In the genomic region with DNA sequence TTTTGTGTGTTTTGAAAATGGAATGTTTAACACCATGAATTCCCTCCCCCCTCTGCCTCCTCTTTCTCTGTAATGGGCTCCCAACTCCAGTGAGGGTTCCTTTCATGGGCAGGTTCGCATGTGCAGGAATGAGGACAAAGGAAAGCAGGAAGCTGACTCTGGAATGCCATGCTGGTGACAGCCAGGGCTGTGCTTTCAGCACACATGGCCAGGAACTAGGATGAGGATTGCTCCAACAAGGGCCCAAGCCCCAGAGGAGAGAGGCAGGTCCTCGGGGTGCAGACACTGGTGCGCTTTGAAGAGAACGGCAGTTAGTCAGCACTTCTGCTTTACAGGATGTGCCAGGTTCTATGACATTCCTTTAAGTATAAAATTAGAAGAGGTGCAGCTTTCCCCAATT, we compare ENCODE assay signal across 9 mouse cellular contexts.
DNase-seq lines count a peak whose midpoint lies in the region; ATAC-seq lines count a peak whose summit lies in the region.
"Had no signal": no experiment of that assay in that cellular context is flagged by ENCODE, and none has a peak within 500 bp of the region (broad histone marks: within the 10 kb centered on the region; RNA-seq: fewer than 3 reads in every experiment).

No protein-coding gene starts in this region.

- no peaks in the 10 kb centered on the region for H3K9me3 ChIP-seq in heart, embryonic 16.5 days (replicated peaks; ENCODE audit: control insufficient read depth, low read length)
- H3K9me3 ChIP-seq in midbrain, embryonic 13.5 days = no peaks in the 10 kb centered on the region

- no peaks in the 10 kb centered on the region for H3K27me3 ChIP-seq in heart, embryonic 16.5 days (ENCODE audit: control insufficient read depth, insufficient read depth, low read length)
- H3K27me3 ChIP-seq in midbrain, embryonic 13.5 days = no peaks in the 10 kb centered on the region

- H3K4me2 ChIP-seq in heart, embryonic 16.5 days (ENCODE audit: low read depth, low read length) = no peak overlapping the region
- no peak overlapping the region for H3K4me2 ChIP-seq in midbrain, embryonic 13.5 days (replicated peaks)

- no peak overlapping the region for H3K27ac ChIP-seq in heart, embryonic 16.5 days (ENCODE audit: low read length)
- H3K27ac ChIP-seq in midbrain, embryonic 13.5 days = peak overlapping the region; percentile 90

- DNase-seq in heart, adult 8-10 months (ENCODE audit: low spot score) = no peak
- peak; percentile 36 for DNase-seq in brain, adult 2 months (ENCODE audit: low read depth, low spot score)
- peak; percentile 26 to 33 for DNase-seq in frontal cortex, postnatal 36 days (ENCODE audit: low spot score in 2 of 2)
- DNase-seq in testis, postnatal 14 days (ENCODE audit: low spot score) = no peak
- no peak for DNase-seq in cerebellum, postnatal 14 days
- DNase-seq: adrenal gland, postnatal 36 days had no signal

- H3K36me3 ChIP-seq in heart, embryonic 16.5 days (ENCODE audit: control insufficient read depth, insufficient read depth) = peaks cover 2% of the 10 kb centered on the region; the same call in 1 of the 2 replicates
- H3K36me3 ChIP-seq in midbrain, embryonic 13.5 days = peaks cover 5% of the 10 kb centered on the region; the same call in 1 of the 2 replicates

- no peak overlapping the region for H3K9ac ChIP-seq in heart, embryonic 16.5 days (ENCODE audit: low read length)
- H3K9ac ChIP-seq in midbrain, embryonic 13.5 days (replicated peaks) = peak overlapping the region; percentile 25; the same call in 1 of the 2 replicates

- H3K4me1 ChIP-seq in heart, embryonic 16.5 days (ENCODE audit: control insufficient read depth, insufficient read depth, low read length) = peaks cover 12% of the 10 kb centered on the region
- peaks cover 27% of the 10 kb centered on the region for H3K4me1 ChIP-seq in midbrain, embryonic 13.5 days (replicated peaks)

- 26% methylated on average over 4 of the region's 4 CpGs for WGBS in heart, embryonic 16.5 days
- WGBS in midbrain, embryonic 13.5 days = 25% methylated on average over 4 of the region's 4 CpGs

- H3K4me3 ChIP-seq in heart, embryonic 16.5 days (ENCODE audit: low read length) = no peak overlapping the region
- no peak overlapping the region for H3K4me3 ChIP-seq in midbrain, embryonic 13.5 days (replicated peaks)

- 0 out of 2 replicates have a peak, but pooled peaks have one; percentile 58 for ATAC-seq in heart, embryonic 16.5 days (replicated peaks; ENCODE audit: extremely low read depth, insufficient read depth, low FRiP score)
- ATAC-seq in midbrain, embryonic 13.5 days = peak; percentile 74
- ATAC-seq in activated CD4-positive, CD25-positive, alpha-beta regulatory T cell, adult 4 months = no peak

Comparison
In these comparisons a context has a peak if more than half of its experiments do, and no peak if none do; other contexts are left out.
1. DNase-seq: peak in brain, adult 2 months (single experiment) and frontal cortex, postnatal 36 days (2 of 2); none in heart, adult 8-10 months (single experiment), testis, postnatal 14 days (single experiment) and cerebellum, postnatal 14 days (0 of 2).